Mouse (Mus musculus): ENCODE data around the gene Acads. TPM values are rescaled to one million over a fixed set of nuclear protein-coding genes. Genes with fewer than 3 reads are reported as not detected.

Gene Acads
- polyA plus RNA-seq (2012; fragmentation: generic; extraction: Trizol) = 82.1 TPM

DNA sequence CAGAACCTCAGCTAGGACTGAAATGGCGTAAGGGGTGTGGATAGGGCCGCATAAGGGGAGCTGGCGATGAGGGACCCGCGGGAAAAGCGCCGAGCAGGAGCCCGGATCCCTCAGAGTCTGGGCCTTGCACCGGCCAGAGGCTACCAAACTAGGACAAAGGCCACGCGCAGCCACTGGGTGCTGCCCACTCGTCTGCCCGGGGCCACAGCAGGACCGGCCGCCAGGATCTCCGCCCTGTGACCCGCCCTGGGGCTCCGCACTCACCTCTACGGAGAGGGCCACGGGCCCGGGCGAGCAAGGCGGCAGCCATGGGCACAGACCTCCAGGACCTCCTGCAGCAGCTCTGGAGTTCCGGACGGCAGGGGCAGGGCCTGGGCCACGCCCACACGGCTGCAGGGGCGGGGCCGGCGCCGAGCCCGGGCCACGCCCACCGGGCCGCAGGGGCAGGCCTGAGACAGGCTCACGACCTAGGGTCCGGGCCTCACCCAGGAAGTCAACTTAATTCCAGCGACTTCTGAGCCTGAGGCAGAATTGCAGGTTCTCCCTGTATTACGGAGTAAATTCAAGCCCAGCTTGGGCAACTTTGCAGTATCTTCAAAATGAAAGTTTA is at the start of gene Acads:
TSS of gene Acads (minus strand) at position 386 of the 610 bp plus-strand sequence.
- Histone ChIP-seq H3K27me3 (ENCODE audit: control insufficient read depth, insufficient read depth, insufficient read length) (no peaks in the 10 kb centered on the region), H3K79me2 (ENCODE audit: control insufficient read depth, insufficient read depth) (peaks cover 21% of the 10 kb centered on the region), H3K4me2 (ENCODE audit: low read depth) (peak within 1 kb of the TSS; percentile 61), H3K36me3 (ENCODE audit: control insufficient read depth, insufficient read depth) (peaks cover 6% of the 10 kb centered on the region), H3K4me3 (peak within 1 kb of the TSS; percentile 40), H3ac (ENCODE audit: control insufficient read depth, insufficient read length) (peak within 1 kb of the TSS; percentile 54)
- TF ChIP-seq POLR2A (IDR thresholded peaks at IDR 0.05; ENCODE audit: insufficient read length, low read depth) (peak; percentile 91), MYOG (IDR thresholded peaks at IDR 0.05; ENCODE audit: control insufficient read depth in 1 of 3, insufficient read depth in 1 of 3, insufficient read length in 2 of 3, low read depth in 2 of 3) (peak in 1 of 3 experiments; percentile 39), POLR2AphosphoS2 (IDR thresholded peaks at IDR 0.05; ENCODE audit: insufficient read length, low read depth) (peak; percentile 89), MYOD1 (IDR thresholded peaks at IDR 0.05; ENCODE audit: control insufficient read depth in 1 of 3, insufficient read length in 2 of 3, low read depth in 2 of 3) (peak in 1 of 3 experiments; percentile 52), MAX (IDR thresholded peaks at IDR 0.05; ENCODE audit: low read depth) (no peak), TCF3 (IDR thresholded peaks at IDR 0.05; ENCODE audit: insufficient read length, low read depth) (no peak)

DNA sequence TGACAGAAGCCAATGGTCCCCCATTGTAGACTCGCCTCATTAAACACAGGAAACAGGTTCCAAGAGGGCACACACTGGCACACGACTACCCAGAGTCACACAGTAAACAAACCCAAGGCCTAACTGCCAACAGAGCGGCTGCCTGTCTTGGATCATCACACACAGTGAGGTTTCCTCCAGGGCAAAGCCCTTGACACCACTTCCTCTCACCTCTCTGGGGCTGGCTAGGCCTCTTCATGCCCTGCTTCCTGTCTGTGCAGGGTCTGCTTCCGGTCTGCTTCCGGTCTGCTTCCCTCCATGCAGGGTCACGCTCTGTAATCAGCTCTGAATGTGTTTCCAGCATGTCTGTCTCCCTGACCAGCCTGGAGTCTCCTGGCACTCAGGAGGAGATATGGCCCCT is 48.2 kb upstream of the Acads start:
- TF ChIP-seq POLR2AphosphoS2 (IDR thresholded peaks at IDR 0.05; ENCODE audit: insufficient read length, low read depth) = no peak
- TF ChIP-seq REST (IDR thresholded peaks at IDR 0.05; ENCODE audit: insufficient read depth, insufficient read length) = no peak
- no peak for TF ChIP-seq E2F4 (IDR thresholded peaks at IDR 0.05; ENCODE audit: insufficient read depth)
- no peak for TF ChIP-seq CEBPB (IDR thresholded peaks at IDR 0.05; ENCODE audit: insufficient read depth, poor library complexity, severe bottlenecking)
- no peak for TF ChIP-seq MAX (IDR thresholded peaks at IDR 0.05; ENCODE audit: low read depth)
- TF ChIP-seq TCF12 (IDR thresholded peaks at IDR 0.05; ENCODE audit: insufficient read depth, poor library complexity, severe bottlenecking) = no peak
- no peak for TF ChIP-seq TCF3 (IDR thresholded peaks at IDR 0.05; ENCODE audit: insufficient read length, low read depth)
- no peak for TF ChIP-seq SRF (IDR thresholded peaks at IDR 0.05; ENCODE audit: control insufficient read depth, insufficient read length, low read depth)
- no peak for TF ChIP-seq MYOD1 (IDR thresholded peaks at IDR 0.05; ENCODE audit: control insufficient read depth in 1 of 3, insufficient read length in 2 of 3, low read depth in 2 of 3)
- no peak for TF ChIP-seq USF1 (IDR thresholded peaks at IDR 0.05; ENCODE audit: low read depth)
- no peak for TF ChIP-seq MYOG (IDR thresholded peaks at IDR 0.05; ENCODE audit: control insufficient read depth in 1 of 3, insufficient read depth in 1 of 3, insufficient read length in 2 of 3, low read depth in 2 of 3)
- TF ChIP-seq POLR2A (IDR thresholded peaks at IDR 0.05; ENCODE audit: insufficient read length, low read depth) = no peak
- Histone ChIP-seq H3K27me3 (ENCODE audit: control insufficient read depth, insufficient read depth, insufficient read length) (no peaks in the 10 kb centered on the region), H3K36me3 (ENCODE audit: control insufficient read depth, insufficient read depth) (no peaks in the 10 kb centered on the region), H3K79me2 (ENCODE audit: control insufficient read depth, insufficient read depth) (no peaks in the 10 kb centered on the region), H3K4me2 (ENCODE audit: low read depth) (no peak overlapping the region), H3K4me3 (no peak overlapping the region), H3ac (ENCODE audit: control insufficient read depth, insufficient read length) (no peak overlapping the region)

DNA sequence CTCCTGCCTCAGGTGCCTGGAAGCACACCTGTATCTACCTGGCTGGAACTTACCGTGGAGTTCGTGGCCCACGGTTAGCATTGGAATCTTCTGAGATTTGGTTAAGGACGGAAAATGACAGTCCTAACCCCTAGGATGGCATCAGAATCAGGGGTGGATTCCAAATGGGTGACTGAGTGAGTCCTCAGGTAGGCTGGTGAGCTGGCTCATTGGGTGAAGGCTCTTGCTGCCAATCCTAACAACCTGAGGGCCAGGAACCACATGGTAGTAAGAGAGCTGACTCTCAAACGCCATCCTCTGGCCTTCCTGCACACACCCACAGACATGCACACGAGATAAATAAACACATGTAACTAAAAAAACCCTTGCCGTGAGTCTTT is 47.7 kb upstream of the Acads start:
- H3K4me3 ChIP-seq = no peak overlapping the region
- H3K27me3 ChIP-seq (ENCODE audit: control insufficient read depth, insufficient read depth, insufficient read length) = no peaks in the 10 kb centered on the region
- no peak overlapping the region for H3ac ChIP-seq (ENCODE audit: control insufficient read depth, insufficient read length)
- no peak overlapping the region for H3K4me2 ChIP-seq (ENCODE audit: low read depth)
- no peak for TF ChIP-seq E2F4 (IDR thresholded peaks at IDR 0.05; ENCODE audit: insufficient read depth)
- TF ChIP-seq MYOD1 (IDR thresholded peaks at IDR 0.05; ENCODE audit: control insufficient read depth in 1 of 3, insufficient read length in 2 of 3, low read depth in 2 of 3) = no peak
- TF ChIP-seq TCF3 (IDR thresholded peaks at IDR 0.05; ENCODE audit: insufficient read length, low read depth) = no peak
- TF ChIP-seq USF1 (IDR thresholded peaks at IDR 0.05; ENCODE audit: low read depth) = no peak
- H3K36me3 ChIP-seq (ENCODE audit: control insufficient read depth, insufficient read depth) = no peaks in the 10 kb centered on the region
- no peaks in the 10 kb centered on the region for H3K79me2 ChIP-seq (ENCODE audit: control insufficient read depth, insufficient read depth)

DNA sequence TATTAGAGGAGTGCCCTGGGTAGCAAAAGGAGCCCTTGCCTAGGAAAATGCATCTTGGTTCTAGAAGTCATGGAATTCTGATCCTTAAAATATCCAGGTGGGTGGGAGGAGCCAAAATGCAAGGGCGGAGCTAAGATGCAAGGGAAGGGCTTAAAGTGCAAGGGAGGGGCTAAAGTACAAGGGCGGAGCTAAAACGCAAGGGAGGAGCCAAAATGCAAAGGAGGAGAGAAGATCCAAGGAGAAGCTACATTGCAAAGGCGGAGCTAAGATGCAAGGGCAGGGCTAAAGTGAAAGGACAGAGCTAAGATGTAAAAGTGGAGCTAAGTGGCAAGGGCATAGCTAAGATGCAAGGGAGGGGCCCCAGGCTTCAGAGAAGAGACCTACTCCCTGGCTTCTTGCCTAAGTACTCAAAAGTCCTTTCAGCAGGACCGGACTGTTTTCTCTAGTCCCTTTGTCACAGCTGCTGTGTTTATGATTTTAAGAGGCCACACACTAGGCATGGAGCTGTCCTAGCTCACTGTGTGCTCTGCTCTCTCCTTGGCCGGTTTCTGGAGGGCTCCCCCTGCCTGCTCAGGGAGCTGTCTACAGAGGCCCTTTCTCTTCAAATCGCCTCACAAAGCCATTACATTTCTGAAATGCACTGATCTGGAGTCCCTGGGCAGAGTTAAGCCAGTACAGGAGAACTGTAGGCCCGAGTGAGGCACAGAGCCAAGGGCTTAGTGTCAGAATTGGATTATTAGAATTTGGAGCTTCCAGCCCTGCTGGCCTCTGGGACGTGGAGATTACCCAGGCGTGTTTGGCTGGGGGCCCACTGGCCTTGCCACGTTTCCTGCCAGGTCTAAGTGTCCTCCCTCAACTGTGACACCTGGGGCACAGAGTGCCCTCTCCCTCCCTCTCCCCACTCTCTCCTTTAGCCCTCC is 47.0 kb upstream of the Acads start:
- no peaks in the 10 kb centered on the region for H3K27me3 ChIP-seq (ENCODE audit: control insufficient read depth, insufficient read depth, insufficient read length)
- TF ChIP-seq TCF3 (IDR thresholded peaks at IDR 0.05; ENCODE audit: insufficient read length, low read depth) (no peak), CEBPB (IDR thresholded peaks at IDR 0.05; ENCODE audit: insufficient read depth, poor library complexity, severe bottlenecking) (no peak), MYOD1 (IDR thresholded peaks at IDR 0.05; ENCODE audit: control insufficient read depth in 1 of 3, insufficient read length in 2 of 3, low read depth in 2 of 3) (no peak), MYOG (IDR thresholded peaks at IDR 0.05; ENCODE audit: control insufficient read depth in 1 of 3, insufficient read depth in 1 of 3, insufficient read length in 2 of 3, low read depth in 2 of 3) (no peak), E2F4 (IDR thresholded peaks at IDR 0.05; ENCODE audit: insufficient read depth) (no peak), MAX (IDR thresholded peaks at IDR 0.05; ENCODE audit: low read depth) (no peak), REST (IDR thresholded peaks at IDR 0.05; ENCODE audit: insufficient read depth, insufficient read length) (no peak), TCF12 (IDR thresholded peaks at IDR 0.05; ENCODE audit: insufficient read depth, poor library complexity, severe bottlenecking) (no peak), POLR2A (IDR thresholded peaks at IDR 0.05; ENCODE audit: insufficient read length, low read depth) (no peak), POLR2AphosphoS2 (IDR thresholded peaks at IDR 0.05; ENCODE audit: insufficient read length, low read depth) (no peak)

More for the DNA sequence above, 47.0 kb upstream of the Acads start:
- no peak overlapping the region for H3K4me2 ChIP-seq (ENCODE audit: low read depth)
- H3ac ChIP-seq (ENCODE audit: control insufficient read depth, insufficient read length) = no peak overlapping the region
- no peak overlapping the region for H3K4me3 ChIP-seq
- no peaks in the 10 kb centered on the region for H3K79me2 ChIP-seq (ENCODE audit: control insufficient read depth, insufficient read depth)
- H3K36me3 ChIP-seq (ENCODE audit: control insufficient read depth, insufficient read depth) = no peaks in the 10 kb centered on the region
